Mouse (Mus musculus): ENCODE data around the gene Cops9.

DNA sequence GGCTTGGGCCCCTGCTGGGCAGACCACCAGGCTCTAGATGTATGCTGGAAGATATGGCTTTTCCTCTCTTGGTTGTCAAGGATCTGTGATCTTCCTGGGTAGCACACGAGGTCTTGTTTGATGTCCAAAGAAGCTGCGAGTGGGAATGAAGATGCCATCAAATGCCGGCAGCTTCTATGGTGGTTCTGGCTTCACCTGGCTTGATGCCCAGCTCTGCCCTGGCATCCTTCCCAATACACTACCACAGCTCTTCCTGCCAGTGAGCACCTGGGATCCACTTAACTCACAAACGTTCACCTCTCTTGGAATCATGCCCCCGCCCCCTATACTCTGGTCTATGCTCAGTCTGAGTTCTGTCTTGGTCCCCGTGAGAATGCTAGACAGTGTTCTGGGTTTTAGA is 25.3 kb upstream of the Cops9 start:
- TF ChIP-seq POLR2A (IDR thresholded peaks at IDR 0.05; ENCODE audit: borderline replicate concordance, extremely low read depth, low read depth, low read length) (no peak), CTCF (IDR thresholded peaks at IDR 0.05; ENCODE audit: insufficient read depth, low read length) (no peak)

Measured in lung, adult 2 months (tissue).